Mouse (Mus musculus) embryonic fibroblast, embryonic 13.5 days (primary cell): ENCODE data around the gene Ccdc83.

ENCODE experiments used
- CTCF ChIP-seq: IDR thresholded peaks from 2 replicates; pipeline ENCODE4 v1.5.1; 2011; ENCODE audit warnings: mild to moderate bottlenecking, control low read depth, low read length, moderate library complexity, borderline replicate concordance; ENCODE audit not compliant: insufficient read depth
- POLR2A ChIP-seq: IDR thresholded peaks from 2 replicates; pipeline ENCODE4 v1.6.1; 2011; ENCODE audit warnings: low read depth, mild to moderate bottlenecking, control low read depth, low read length, moderate library complexity

DNA sequence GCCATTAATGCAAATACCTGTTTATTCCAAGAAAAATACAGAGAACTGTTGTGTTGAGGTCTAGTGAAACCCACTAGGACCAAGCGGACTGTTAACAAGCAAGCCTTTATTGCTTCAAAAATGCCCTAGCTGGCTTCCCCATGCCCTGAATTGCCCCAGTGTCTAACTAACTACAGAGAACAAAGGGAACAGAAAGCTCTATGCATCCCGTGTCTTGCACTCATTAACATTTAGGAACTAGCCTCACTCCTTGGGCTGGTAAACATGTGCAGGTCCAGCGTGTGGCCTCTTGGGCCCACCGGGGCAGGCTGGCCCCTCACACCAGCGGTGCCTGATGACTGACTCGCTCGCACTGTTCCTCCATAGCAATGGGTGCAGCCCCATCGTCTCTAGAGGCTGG is 49.1 kb downstream of the Ccdc83 start:
- TF ChIP-seq POLR2A (no peak), CTCF (no peak)
